Mouse (Mus musculus) cerebellum, adult 2 months (tissue): ENCODE measurements around the gene Mdfi.

Experiments
- CTCF ChIP-seq: fragments of 200-500 bp; IDR thresholded peaks from 2 replicates; pipeline ENCODE4 v1.5.1; 2011; ENCODE audit warnings: low read depth, mild to moderate bottlenecking, control low read depth, low read length, moderate library complexity, borderline replicate concordance; ENCODE audit not compliant: insufficient read depth
- POLR2A ChIP-seq: fragments of 200-500 bp; IDR thresholded peaks from 2 replicates; pipeline ENCODE4 v1.6.1; 2011; ENCODE audit warnings: low read length, control low read depth, borderline replicate concordance; ENCODE audit not compliant: insufficient read depth

DNA sequence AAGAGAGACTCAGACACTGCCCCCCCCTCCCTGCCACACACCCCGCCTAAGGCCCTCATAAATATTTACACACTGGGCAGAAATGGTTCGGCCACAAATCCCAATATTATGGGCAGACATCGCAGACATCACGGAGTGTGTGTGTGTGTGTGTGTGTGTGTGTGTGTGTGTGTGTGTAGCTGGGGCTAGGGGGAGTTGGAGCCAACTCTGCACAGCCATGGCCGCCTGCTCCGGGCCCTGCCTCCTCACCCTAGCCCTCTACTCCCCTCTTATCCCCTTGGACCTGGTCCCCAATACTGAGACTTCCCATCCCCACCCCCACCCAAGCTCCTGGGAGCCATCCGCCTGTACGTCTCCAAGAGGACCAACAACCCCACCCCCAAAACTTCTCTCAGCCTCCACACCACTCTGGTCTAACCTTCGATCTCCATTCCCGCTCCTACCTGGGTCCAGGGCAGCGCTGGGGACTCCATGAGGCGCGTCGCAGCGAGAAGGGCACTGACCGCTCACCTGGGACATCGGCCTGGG lies 1.9 kb downstream of the Mdfi start:
- TF ChIP-seq CTCF, result no peak
- no peak for TF ChIP-seq POLR2A
